Mouse (Mus musculus): ENCODE results near the gene Dpagt1.
A peak's percentile ranks its signal among the peaks of the same experiment; 100 is the strongest.
"Not testable (repeated sequence)": the region's sequence is repeated elsewhere in the genome, so short reads cannot be mapped to it uniquely, and the experiment has no call there.

Gene Dpagt1

GRCm38 (mm10) chr9:44341487-44341886, 15.7 kb downstream of the Dpagt1 start:
- no peak for DNase-seq

- DNase-seq: no peak
Measured at GRCm38 (mm10) chr9:44342173-44342572, 16.4 kb downstream of the Dpagt1 start.

- no peak for DNase-seq
Measured at GRCm38 (mm10) chr9:44342605-44343004, 16.8 kb downstream of the Dpagt1 start.

- DNase-seq: no peak
Measured at GRCm38 (mm10) chr9:44343290-44343689, 17.5 kb downstream of the Dpagt1 start.

GRCm38 (mm10) chr9:44343781-44344421, 18.1 kb downstream of the Dpagt1 start, which contains the start of gene Hmbs:
Hmbs (minus strand) TSS chr9:44344228.
- DNase-seq: peak; percentile 92 to 93

- DNase-seq: no peak
Measured at GRCm38 (mm10) chr9:44345570-44346433, 20.0 kb downstream of the Dpagt1 start.

GRCm38 (mm10) chr9:44347166-44347565, 21.3 kb downstream of the Dpagt1 start:
- DNase-seq: no peak

- DNase-seq: no peak
Measured at GRCm38 (mm10) chr9:44347621-44348020, 21.8 kb downstream of the Dpagt1 start.

- DNase-seq: no peak
Measured at GRCm38 (mm10) chr9:44348546-44348945, 22.7 kb downstream of the Dpagt1 start.

- DNase-seq: no peak
Measured at GRCm38 (mm10) chr9:44351396-44351795, 25.6 kb downstream of the Dpagt1 start.

- DNase-seq: no peak
Measured at GRCm38 (mm10) chr9:44352337-44352736, 26.5 kb downstream of the Dpagt1 start.

- DNase-seq: no peak
Measured at GRCm38 (mm10) chr9:44353142-44353541, 27.3 kb downstream of the Dpagt1 start.

GRCm38 (mm10) chr9:44357207-44357606, 31.4 kb downstream of the Dpagt1 start:
- peak; percentile 53 to 61 for DNase-seq

- DNase-seq: peak; percentile 98
Measured at GRCm38 (mm10) chr9:44361190-44361917, 35.5 kb downstream of the Dpagt1 start, which contains the start of gene Vps11. Vps11 (minus strand) TSS chr9:44361670.

GRCm38 (mm10) chr9:44361931-44362330, 36.1 kb downstream of the Dpagt1 start:
- DNase-seq: not testable (repeated sequence)

GRCm38 (mm10) chr9:44364480-44364879, 38.7 kb downstream of the Dpagt1 start:
- peak; percentile 26 to 33 for DNase-seq

GRCm38 (mm10) chr9:44373386-44373785, 47.6 kb downstream of the Dpagt1 start:
- no peak for DNase-seq

GRCm38 (mm10) chr9:44376141-44376540, 50.3 kb downstream of the Dpagt1 start:
- no peak for DNase-seq

- DNase-seq: not testable (repeated sequence)
Measured at GRCm38 (mm10) chr9:44377335-44377734, 51.5 kb downstream of the Dpagt1 start.

GRCm38 (mm10) chr9:44378153-44378730, 52.4 kb downstream of the Dpagt1 start:
- no peak for DNase-seq

GRCm38 (mm10) chr9:44379054-44379834, 53.4 kb downstream of the Dpagt1 start, which contains the start of gene Hyou1:
Hyou1 (plus strand) TSS chr9:44379490.
- DNase-seq: peak; percentile 100

- peak; percentile 53 to 54 for DNase-seq
Measured at GRCm38 (mm10) chr9:44379862-44380261, 54.0 kb downstream of the Dpagt1 start.
